Mouse (Mus musculus) cerebellum, postnatal 14 days (tissue): ENCODE results near the gene Ear6.

Experiments used
- DNase-seq, 2 experiments: peaks; one replicate each; pipeline ENCODE4 v3.0.0; 2021; ENCODE audit warnings: mixed read lengths in 2 of 2

Ear6 gene

GRCm38 (mm10) chr14:51895071-51895470 lies 41.6 kb downstream of the Ear6 start:
- DNase-seq = no peak

- peak; percentile 38 to 41 for DNase-seq
These were observed 42.5 kb downstream of the Ear6 start for GRCm38 (mm10) chr14:51896019-51896418.

- peak; percentile 23 to 29 for DNase-seq
These were observed 43.2 kb downstream of the Ear6 start for GRCm38 (mm10) chr14:51896539-51897170.

GRCm38 (mm10) chr14:51899351-51899750 lies 45.9 kb downstream of the Ear6 start:
- no peak for DNase-seq

- DNase-seq = peak; percentile 91 to 95
These were observed 49.6 kb downstream of the Ear6 start for GRCm38 (mm10) chr14:51902806-51903710.

GRCm38 (mm10) chr14:51903782-51904181 lies 50.3 kb downstream of the Ear6 start:
- DNase-seq = no peak
